Mouse (Mus musculus) liver, embryonic 11.5 days (tissue): ENCODE data around the gene Rps6kl1. TPM values are rescaled to one million over a fixed set of nuclear protein-coding genes. Genes with fewer than 3 reads are reported as not detected.
A peak's percentile ranks its signal among the peaks of the same experiment; 100 is the strongest.

Experiments
- ATAC-seq: fragments of 200-750 bp; cut with Nextera tagmentation; replicated peaks from 2 replicates; pipeline ENCODE4 v1.8.0; 2017; ENCODE audit warnings: moderate number of reproducible peaks, mild to moderate bottlenecking, moderate TSS enrichment, moderate library complexity; ENCODE audit not compliant: low FRiP score
- DNase-seq: peaks from one replicate; pipeline ENCODE4 v3.0.0-alpha.2; 2017; ENCODE audit warnings: low spot score
- H3K27ac ChIP-seq: fragments of 300-500 bp; sonication (generic); 2 replicates; pipeline ENCODE4 v1.5.1; 2014; ENCODE audit warnings: mild to moderate bottlenecking, low read depth, low read length, control low read depth
- H3K27me3 ChIP-seq: fragments of 300-500 bp; sonication (generic); replicated peaks from 2 replicates; pipeline ENCODE4 v1.6.1; 2014; ENCODE audit warnings: low read length, mixed read lengths; ENCODE audit not compliant: control insufficient read depth, insufficient read depth
- H3K36me3 ChIP-seq: fragments of 300-500 bp; sonication (generic); 2 replicates; pipeline ENCODE4 v1.6.1; 2014; ENCODE audit warnings: mild to moderate bottlenecking, low read length, moderate library complexity, mixed read lengths; ENCODE audit not compliant: control insufficient read depth, insufficient read depth
- H3K4me1 ChIP-seq: fragments of 300-500 bp; sonication (generic); replicated peaks from 2 replicates; pipeline ENCODE4 v1.6.1; 2014; ENCODE audit warnings: low read length, mixed read lengths; ENCODE audit not compliant: control insufficient read depth, insufficient read depth
- H3K4me2 ChIP-seq: fragments of 300-500 bp; sonication (generic); 2 replicates; pipeline ENCODE4 v1.6.1; 2014; ENCODE audit warnings: mild to moderate bottlenecking, control low read depth, moderate library complexity
- H3K4me3 ChIP-seq: fragments of 300-500 bp; sonication (generic); 2 replicates; pipeline ENCODE4 v1.5.1; 2014; ENCODE audit warnings: low read depth, low read length, control low read depth
- H3K9ac ChIP-seq: fragments of 300-500 bp; sonication (generic); 2 replicates; pipeline ENCODE4 v1.6.1; 2014; ENCODE audit warnings: low read depth, low read length, control low read depth
- H3K9me3 ChIP-seq: fragments of 300-500 bp; sonication (generic); 2 replicates; pipeline ENCODE4 v1.6.1; 2016; ENCODE audit warnings: low read length, inconsistent platforms, mixed read lengths; ENCODE audit not compliant: control insufficient read depth
- WGBS: fragments of 180-500 bp; shearing (Covaris S2); extraction: QIAGEN DNeasy Blood & Tissue Kit; methylation state at CpG from one replicate; pipeline ENCODE4 v1.1.7; 2014; 5-methylcytosine and 5-hydroxymethylcytosine counted together
- polyA plus RNA-seq: library from polyadenylated mRNA; unstranded; fragments of >200 nt; fragmentation: Nextera tagmentation; extraction: Ambion mirVana; gene quantifications from 2 replicates; pipeline ENCODE4 v1.2.1, GENCODE M21; 2014

The Rps6kl1 gene
- polyA plus RNA-seq, 1 experiment from 2014 or later = 1.1 TPM

GRCm38 (mm10) chr12:85170284-85170947, 19.4 kb upstream of the Rps6kl1 start:
- Histone ChIP-seq H3K36me3 (no peaks in the 10 kb centered on the region), H3K4me2 (no peak overlapping the region), H3K4me3 (no peak overlapping the region), H3K9me3 (no peaks in the 10 kb centered on the region), H3K9ac (no peak overlapping the region), H3K4me1 (peaks cover 2% of the 10 kb centered on the region; the same call in 1 of the 2 replicates), H3K27me3 (peaks cover 3% of the 10 kb centered on the region), H3K27ac (no peak overlapping the region)
- ATAC-seq (no peak), DNase-seq (no peak)
- 81% methylated on average over 11 of the region's 11 CpGs for WGBS

GRCm38 (mm10) chr12:85169877-85170276, 18.8 kb upstream of the Rps6kl1 start:
- DNase-seq (no peak), ATAC-seq (0 out of 2 replicates have a peak, but pooled peaks have one; percentile 29)
- no peaks in the 10 kb centered on the region for H3K36me3 ChIP-seq
- no peak overlapping the region for H3K9ac ChIP-seq
- H3K27ac ChIP-seq = no peak overlapping the region
- no peaks in the 10 kb centered on the region; the same call in 1 of the 2 replicates for H3K27me3 ChIP-seq
- no peak overlapping the region for H3K4me3 ChIP-seq
- H3K4me2 ChIP-seq = no peak overlapping the region
- H3K9me3 ChIP-seq = no peaks in the 10 kb centered on the region
- 65% methylated on average over 3 of the region's 3 CpGs for WGBS
- no peaks in the 10 kb centered on the region for H3K4me1 ChIP-seq

GRCm38 (mm10) chr12:85169117-85169858, 18.2 kb upstream of the Rps6kl1 start:
- H3K27ac ChIP-seq = no peak overlapping the region
- peak; percentile 79 for DNase-seq
- H3K9ac ChIP-seq = no peak overlapping the region
- no peaks in the 10 kb centered on the region for H3K9me3 ChIP-seq
- H3K4me1 ChIP-seq = no peaks in the 10 kb centered on the region
- no peaks in the 10 kb centered on the region for H3K27me3 ChIP-seq
- peak overlapping the region; percentile 44 for H3K4me2 ChIP-seq
- WGBS = 22% methylated on average over 27 of the region's 27 CpGs
- ATAC-seq = peak; percentile 76
- no peaks in the 10 kb centered on the region for H3K36me3 ChIP-seq
- H3K4me3 ChIP-seq = 0 out of 2 replicates have a peak overlapping the region, but pooled peaks have one; percentile 22

GRCm38 (mm10) chr12:85166631-85167030, 15.6 kb upstream of the Rps6kl1 start:
- Histone ChIP-seq H3K27ac (no peak overlapping the region), H3K4me3 (no peak overlapping the region), H3K36me3 (no peaks in the 10 kb centered on the region), H3K9me3 (no peaks in the 10 kb centered on the region), H3K4me2 (no peak overlapping the region), H3K9ac (no peak overlapping the region), H3K27me3 (no peaks in the 10 kb centered on the region), H3K4me1 (no peaks in the 10 kb centered on the region)
- WGBS = 87% methylated on average over 9 of the region's 9 CpGs
- DNase-seq (no peak), ATAC-seq (no peak)

GRCm38 (mm10) chr12:85164996-85165395, 13.9 kb upstream of the Rps6kl1 start:
- Histone ChIP-seq H3K4me3 (no peak overlapping the region), H3K9me3 (no peaks in the 10 kb centered on the region), H3K4me2 (no peak overlapping the region), H3K4me1 (no peaks in the 10 kb centered on the region), H3K36me3 (no peaks in the 10 kb centered on the region), H3K27ac (no peak overlapping the region), H3K9ac (no peak overlapping the region), H3K27me3 (no peaks in the 10 kb centered on the region)
- DNase-seq (no peak), ATAC-seq (no peak)
- 86% methylated on average over 5 of the region's 5 CpGs for WGBS

- WGBS = 75% methylated on average over 5 of the region's 5 CpGs
- no peak overlapping the region for H3K4me3 ChIP-seq
- no peak overlapping the region for H3K27ac ChIP-seq
- DNase-seq (no peak), ATAC-seq (no peak)
- H3K27me3 ChIP-seq = no peaks in the 10 kb centered on the region
- no peak overlapping the region for H3K9ac ChIP-seq
- H3K9me3 ChIP-seq = no peaks in the 10 kb centered on the region
- no peak overlapping the region for H3K4me2 ChIP-seq
- no peaks in the 10 kb centered on the region for H3K36me3 ChIP-seq
- H3K4me1 ChIP-seq = no peaks in the 10 kb centered on the region
Measured at GRCm38 (mm10) chr12:85159592-85159991, 8.5 kb upstream of the Rps6kl1 start.

- 87% methylated on average over 8 of the region's 8 CpGs for WGBS
- H3K9me3 ChIP-seq = no peaks in the 10 kb centered on the region
- H3K9ac ChIP-seq = no peak overlapping the region
- H3K4me3 ChIP-seq = no peak overlapping the region
- H3K4me2 ChIP-seq = no peak overlapping the region
- no peak for ATAC-seq
- DNase-seq = no peak
- no peaks in the 10 kb centered on the region for H3K27me3 ChIP-seq
- H3K4me1 ChIP-seq = no peaks in the 10 kb centered on the region
- no peaks in the 10 kb centered on the region for H3K36me3 ChIP-seq
- H3K27ac ChIP-seq = no peak overlapping the region
Measured at GRCm38 (mm10) chr12:85158801-85159200, 7.7 kb upstream of the Rps6kl1 start.

- no peak overlapping the region for H3K9ac ChIP-seq
- H3K4me2 ChIP-seq = no peak overlapping the region
- no peak overlapping the region for H3K4me3 ChIP-seq
- H3K9me3 ChIP-seq = no peaks in the 10 kb centered on the region
- no peaks in the 10 kb centered on the region for H3K4me1 ChIP-seq
- WGBS = 82% methylated on average over 14 of the region's 14 CpGs
- no peak for ATAC-seq
- H3K27me3 ChIP-seq = no peaks in the 10 kb centered on the region
- no peaks in the 10 kb centered on the region for H3K36me3 ChIP-seq
- no peak for DNase-seq
- H3K27ac ChIP-seq = no peak overlapping the region
Measured at GRCm38 (mm10) chr12:85157797-85158460, 6.9 kb upstream of the Rps6kl1 start.
